Mouse (Mus musculus) limb, embryonic 11.5 days (tissue): ENCODE results near the gene Asb16. TPM values are rescaled to one million over a fixed set of nuclear protein-coding genes. Genes with fewer than 3 reads are reported as not detected.
"Not testable (repeated sequence)": the region's sequence is repeated elsewhere in the genome, so short reads cannot be mapped to it uniquely, and the experiment has no call there.

Experiments used
- ATAC-seq: fragments of 200-750 bp; cut with Nextera tagmentation; 2 replicates; pipeline ENCODE4 v1.8.0; 2017; ENCODE audit warnings: low read depth; ENCODE audit not compliant: insufficient number of reproducible peaks, low FRiP score, low TSS enrichment
- DNase-seq: peaks from one replicate; pipeline ENCODE4 v3.0.0-alpha.2; 2015; ENCODE audit warnings: low spot score
- H3K27ac ChIP-seq: fragments of 300-500 bp; sonication (generic); replicated peaks from 2 replicates; pipeline ENCODE4 v1.5.1; 2014; ENCODE audit warnings: low read depth, mild to moderate bottlenecking, low read length
- H3K27me3 ChIP-seq: fragments of 300-500 bp; sonication (generic); 2 replicates; pipeline ENCODE4 v1.6.1; 2014; ENCODE audit warnings: mild to moderate bottlenecking, low read length, mixed read lengths; ENCODE audit not compliant: control insufficient read depth, insufficient read depth
- H3K36me3 ChIP-seq: fragments of 300-500 bp; sonication (generic); 2 replicates; pipeline ENCODE4 v1.6.1; 2014; ENCODE audit warnings: mild to moderate bottlenecking, low read length, moderate library complexity, mixed read lengths; ENCODE audit not compliant: control insufficient read depth, insufficient read depth
- H3K4me1 ChIP-seq: fragments of 300-500 bp; sonication (generic); 2 replicates; pipeline ENCODE4 v1.6.1; 2014; ENCODE audit warnings: low read length, mixed read lengths; ENCODE audit not compliant: control insufficient read depth, insufficient read depth
- H3K4me2 ChIP-seq: fragments of 300-500 bp; sonication (generic); 2 replicates; pipeline ENCODE4 v1.6.1; 2014; ENCODE audit warnings: low read depth, mild to moderate bottlenecking, moderate library complexity; ENCODE audit not compliant: severe bottlenecking
- H3K4me3 ChIP-seq: fragments of 300-500 bp; sonication (generic); 2 replicates; pipeline ENCODE4 v1.5.1; 2014; ENCODE audit warnings: low read depth, low read length
- H3K9ac ChIP-seq: fragments of 300-500 bp; sonication (generic); 2 replicates; pipeline ENCODE4 v1.6.1; 2014; ENCODE audit warnings: mild to moderate bottlenecking, low read length
- H3K9me3 ChIP-seq: fragments of 300-500 bp; sonication (generic); 2 replicates; pipeline ENCODE4 v1.6.1; 2016; ENCODE audit warnings: low read length; ENCODE audit not compliant: control insufficient read depth
- WGBS: fragments of 180-500 bp; shearing (Covaris S2); extraction: QIAGEN DNeasy Blood & Tissue Kit; methylation state at CpG from one replicate; pipeline ENCODE4 v1.1.7; 2014; 5-methylcytosine and 5-hydroxymethylcytosine counted together
- polyA plus RNA-seq: library from polyadenylated mRNA; unstranded; fragments of >200 nt; fragmentation: Nextera tagmentation; extraction: Ambion mirVana; gene quantifications from 2 replicates; pipeline ENCODE4 v1.2.1, GENCODE M21; 2014

Asb16 gene
- polyA plus RNA-seq, 1 experiment from 2014 or later: 0.33 TPM

DNA sequence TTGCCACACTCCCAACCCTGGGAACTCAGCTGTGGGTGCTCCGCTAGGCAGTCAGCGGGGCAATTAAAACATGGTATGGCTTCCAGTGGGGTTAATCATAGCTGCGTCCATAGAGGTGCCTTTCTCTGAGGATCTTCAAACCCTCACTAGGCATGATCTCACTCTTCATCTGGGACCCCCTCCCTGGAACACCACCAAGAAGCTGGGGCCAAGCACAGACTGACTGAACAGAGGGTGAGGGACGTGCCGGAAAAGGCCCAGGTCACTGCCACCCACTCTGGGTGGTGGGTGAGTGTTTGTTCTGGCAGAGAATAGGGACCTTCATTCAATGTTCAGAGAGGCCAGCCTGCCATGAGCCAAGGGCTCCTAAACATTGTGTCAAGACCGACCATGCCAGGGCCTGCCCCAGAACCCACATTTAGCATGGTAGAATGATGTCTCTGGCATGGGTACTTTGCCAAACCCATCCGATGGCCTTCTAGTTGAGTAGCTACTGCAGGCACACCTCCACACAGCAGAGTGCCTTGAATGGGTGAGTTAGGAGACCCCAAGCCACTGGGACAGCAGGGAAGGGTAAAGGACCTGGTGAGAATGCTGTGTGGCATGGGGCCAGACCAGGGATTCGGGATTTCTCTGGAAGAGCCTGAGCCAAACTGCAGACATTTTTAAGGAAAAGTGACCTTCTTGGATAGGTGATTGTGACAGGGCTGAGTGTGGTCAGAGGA is 1.8 kb upstream of the Asb16 start:
- Histone ChIP-seq H3K9ac (peak overlapping the region; percentile 37; the same call in 1 of the 2 replicates), H3K4me2 (no peak overlapping the region), H3K4me3 (no peak overlapping the region)

DNA sequence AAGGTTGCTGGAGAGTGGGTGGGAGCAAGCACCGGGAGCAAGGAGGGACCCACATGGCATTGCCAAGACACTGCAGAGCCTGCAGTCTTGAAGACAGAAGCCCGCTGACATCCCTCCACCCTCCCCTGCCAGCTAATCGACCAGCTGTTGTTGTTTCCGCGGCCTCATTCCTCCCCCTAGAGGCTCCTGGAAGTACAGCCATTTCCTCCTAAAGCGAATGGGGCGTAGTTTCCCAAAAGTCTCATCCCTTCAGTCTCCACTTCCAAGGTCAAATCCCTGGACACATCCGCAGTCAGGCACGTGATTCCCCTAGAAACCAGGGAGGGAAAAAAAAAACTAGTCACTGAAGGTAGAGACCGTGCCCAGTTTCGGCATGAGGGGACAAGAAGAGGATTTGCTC is 1.1 kb upstream of the Asb16 start:
- Histone ChIP-seq H3K27me3 (no peaks in the 10 kb centered on the region), H3K27ac (no peak overlapping the region; the same call in 1 of the 2 replicates), H3K4me3 (no peak overlapping the region), H3K9me3 (no peaks in the 10 kb centered on the region), H3K9ac (peak overlapping the region; percentile 37; the same call in 1 of the 2 replicates), H3K4me1 (no peaks in the 10 kb centered on the region), H3K4me2 (no peak overlapping the region), H3K36me3 (peaks cover 8% of the 10 kb centered on the region; the same call in 1 of the 2 replicates)
- 12% methylated on average over 11 of the region's 11 CpGs for WGBS
- ATAC-seq (no peak), DNase-seq (peak; percentile 81)

More for the DNA sequence above, 1.8 kb upstream of the Asb16 start:
- Histone ChIP-seq H3K27me3 (no peaks in the 10 kb centered on the region), H3K36me3 (peaks cover 14% of the 10 kb centered on the region), H3K4me1 (no peaks in the 10 kb centered on the region), H3K9me3 (no peaks in the 10 kb centered on the region), H3K27ac (no peak overlapping the region; the same call in 1 of the 2 replicates)
- ATAC-seq (no peak), DNase-seq (no peak)
- 89% methylated on average over 8 of the region's 8 CpGs for WGBS

DNA sequence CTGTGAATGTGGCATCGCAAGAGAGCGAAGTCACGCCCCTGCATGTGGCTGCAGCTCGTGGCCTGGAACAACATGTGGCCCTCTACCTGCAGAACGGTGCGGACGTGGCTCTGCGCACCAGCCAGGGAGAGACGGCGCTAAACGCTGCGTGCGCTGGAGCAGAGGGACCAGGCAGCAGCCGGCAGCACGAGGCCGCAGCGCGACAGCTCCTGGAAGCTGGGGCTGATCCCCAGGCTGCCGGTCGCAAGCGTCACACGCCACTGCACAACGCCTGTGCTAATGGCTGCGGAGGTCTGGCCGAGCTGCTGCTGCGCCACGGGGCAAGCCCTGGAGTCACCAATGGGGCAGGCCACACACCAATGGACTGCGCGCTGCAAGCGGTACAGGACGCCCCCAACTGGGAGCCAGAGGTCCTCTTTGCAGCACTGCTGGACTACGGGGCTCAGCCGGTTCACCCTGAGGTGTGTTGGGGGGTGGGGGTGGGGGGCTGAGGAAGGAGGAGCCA is 7.9 kb downstream of the Asb16 start:
- DNase-seq (peak; percentile 75), ATAC-seq (peak; percentile 73)
- WGBS: 1% methylated on average over 33 of the region's 33 CpGs
- peaks cover 4% of the 10 kb centered on the region for H3K4me1 ChIP-seq
- H3K4me3 ChIP-seq: peak overlapping the region; percentile 33
- H3K27ac ChIP-seq: peak overlapping the region; percentile 30; the same call in 1 of the 2 replicates
- H3K9me3 ChIP-seq: no peaks in the 10 kb centered on the region
- peak overlapping the region; percentile 67 for H3K9ac ChIP-seq
- H3K4me2 ChIP-seq: peak overlapping the region; percentile 90
- H3K36me3 ChIP-seq: no peaks in the 10 kb centered on the region
- H3K27me3 ChIP-seq: no peaks in the 10 kb centered on the region

DNA sequence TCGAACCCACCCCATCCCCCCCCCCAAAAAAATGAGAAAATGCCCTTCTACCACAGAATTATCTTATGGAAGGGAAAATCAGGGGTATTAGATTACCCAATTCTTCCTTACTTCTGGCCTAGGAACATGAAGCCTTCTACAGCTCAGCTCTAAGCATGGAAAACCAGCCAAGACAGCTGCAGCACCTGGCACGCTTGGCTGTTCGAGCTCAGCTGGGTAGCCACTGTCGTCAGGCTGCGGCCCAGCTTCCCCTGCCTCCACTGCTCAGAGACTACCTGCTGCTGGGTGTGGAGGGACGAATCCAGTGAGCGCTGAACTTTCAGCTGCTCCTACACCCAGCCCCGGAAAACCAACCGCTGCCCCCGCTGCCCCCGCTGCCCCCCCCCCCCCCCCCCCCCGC is 9.2 kb downstream of the Asb16 start:
- Histone ChIP-seq H3K4me2 (no peak overlapping the region), H3K4me1 (peaks cover 4% of the 10 kb centered on the region), H3K9me3 (no peaks in the 10 kb centered on the region), H3K36me3 (no peaks in the 10 kb centered on the region), H3K27me3 (no peaks in the 10 kb centered on the region), H3K9ac (no peak overlapping the region), H3K27ac (no peak overlapping the region), H3K4me3 (no peak overlapping the region)
- WGBS: 56% methylated on average over 11 of the region's 12 CpGs
- DNase-seq (no peak), ATAC-seq (no peak)

GRCm38 (mm10) chr11:102279595-102279994 is 11.1 kb downstream of the Asb16 start:
- ATAC-seq: no peak
- WGBS: 96% methylated on average over 3 of the region's 3 CpGs
- H3K27me3 ChIP-seq: no peaks in the 10 kb centered on the region
- H3K27ac ChIP-seq: no peak overlapping the region
- DNase-seq: no peak
- H3K9me3 ChIP-seq: no peaks in the 10 kb centered on the region
- H3K4me3 ChIP-seq: no peak overlapping the region
- peaks cover 4% of the 10 kb centered on the region for H3K4me1 ChIP-seq
- H3K9ac ChIP-seq: no peak overlapping the region
- H3K36me3 ChIP-seq: no peaks in the 10 kb centered on the region
- no peak overlapping the region for H3K4me2 ChIP-seq

DNA sequence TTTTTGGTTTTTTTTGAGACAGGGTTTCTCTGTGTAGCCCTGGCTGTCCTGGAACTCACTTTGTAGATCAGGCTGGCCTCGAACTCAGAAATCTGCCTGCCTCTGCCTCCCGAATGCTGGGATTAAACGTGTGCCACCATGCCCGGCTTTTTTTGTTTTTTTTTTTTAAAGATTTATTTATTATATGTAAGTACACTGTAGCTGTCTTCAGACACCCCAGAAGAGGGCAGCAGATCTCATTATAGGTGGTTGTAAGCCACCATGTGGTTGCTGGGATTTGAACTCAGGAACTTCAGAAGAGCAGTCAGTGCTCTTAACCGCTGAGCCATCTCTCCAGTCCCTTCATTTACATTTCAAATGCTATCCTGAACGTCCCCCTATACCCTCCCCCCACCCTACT is 11.7 kb downstream of the Asb16 start:
- not testable (repeated sequence) for ATAC-seq
- 68% methylated on average over 6 of the region's 6 CpGs for WGBS

GRCm38 (mm10) chr11:102283922-102284321 is 15.4 kb downstream of the Asb16 start:
- H3K9ac ChIP-seq: no peak overlapping the region; the same call in 1 of the 2 replicates
- no peaks in the 10 kb centered on the region for H3K9me3 ChIP-seq
- H3K4me2 ChIP-seq: peak overlapping the region; percentile 88
- H3K27me3 ChIP-seq: no peaks in the 10 kb centered on the region
- ATAC-seq (no peak), DNase-seq (no peak)
- WGBS: 83% methylated on average over 6 of the region's 6 CpGs
- H3K36me3 ChIP-seq: peaks cover 4% of the 10 kb centered on the region; the same call in 1 of the 2 replicates
- H3K4me1 ChIP-seq: peaks cover 6% of the 10 kb centered on the region; the same call in 1 of the 2 replicates
- H3K27ac ChIP-seq: peak overlapping the region; percentile 26; the same call in 1 of the 2 replicates
- no peak overlapping the region for H3K4me3 ChIP-seq

More for the DNA sequence above, 11.7 kb downstream of the Asb16 start:
- H3K36me3 ChIP-seq, H3K9ac ChIP-seq, H3K9me3 ChIP-seq, H3K4me2 ChIP-seq, H3K4me1 ChIP-seq, DNase-seq, H3K27ac ChIP-seq, H3K4me3 ChIP-seq, H3K27me3 ChIP-seq: not testable (repeated sequence)

DNA sequence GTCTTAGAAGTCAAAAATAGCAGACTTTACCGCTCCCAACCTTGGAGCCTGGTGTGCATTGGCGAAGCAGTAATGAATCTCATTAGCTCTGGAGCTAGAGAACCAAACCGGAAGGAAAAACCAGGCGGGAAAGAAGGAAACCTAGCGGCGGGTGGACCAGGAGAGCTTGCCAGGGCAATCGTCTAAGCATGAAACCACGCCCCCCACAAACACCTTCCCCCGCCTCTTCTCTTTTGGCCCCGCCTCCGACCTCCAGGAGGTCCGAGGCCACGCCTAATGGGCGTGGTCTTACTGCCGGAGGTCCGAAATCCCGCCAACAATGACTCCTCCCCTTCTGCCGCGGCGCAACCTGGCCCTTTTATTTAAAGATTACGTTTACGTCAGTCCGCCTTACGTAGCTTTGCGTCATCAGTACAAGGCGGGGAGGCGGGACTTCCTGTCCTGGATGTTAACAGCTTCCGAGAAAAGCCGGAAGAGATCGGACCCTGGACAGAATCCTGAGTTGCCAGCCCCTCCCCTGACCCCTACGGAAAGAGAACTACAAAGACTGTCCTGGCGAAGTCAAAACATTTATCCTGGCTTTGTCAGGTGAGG is 16.1 kb downstream of the Asb16 start, which contains the start of gene Tmub2:
TSS of gene Tmub2 (plus strand) at position 431 of the 594 bp plus-strand sequence.
- WGBS: 0% methylated on average over 32 of the region's 32 CpGs
- Histone ChIP-seq H3K4me2 (peak within 1 kb of the TSS; percentile 88), H3K9me3 (no peaks in the 10 kb centered on the region), H3K27ac (peak within 1 kb of the TSS; percentile 56; the same call in 1 of the 2 replicates), H3K27me3 (no peaks in the 10 kb centered on the region), H3K4me3 (peak within 1 kb of the TSS; percentile 75), H3K9ac (peak within 1 kb of the TSS; percentile 78), H3K36me3 (peaks cover 6% of the 10 kb centered on the region; the same call in 1 of the 2 replicates), H3K4me1 (peaks cover 6% of the 10 kb centered on the region; the same call in 1 of the 2 replicates)
- DNase-seq: peak; percentile 96
- peak; percentile 86 for ATAC-seq
